Mouse (Mus musculus): ENCODE results near the gene Stx1b. TPM values are rescaled to one million over a fixed set of nuclear protein-coding genes. Genes with fewer than 3 reads are reported as not detected.
"Not testable (repeated sequence)": the region's sequence is repeated elsewhere in the genome, so short reads cannot be mapped to it uniquely, and the experiment has no call there.

Stx1b gene
- polyA plus RNA-seq, 1 experiment from 2014 or later: 1.5 TPM

DNA sequence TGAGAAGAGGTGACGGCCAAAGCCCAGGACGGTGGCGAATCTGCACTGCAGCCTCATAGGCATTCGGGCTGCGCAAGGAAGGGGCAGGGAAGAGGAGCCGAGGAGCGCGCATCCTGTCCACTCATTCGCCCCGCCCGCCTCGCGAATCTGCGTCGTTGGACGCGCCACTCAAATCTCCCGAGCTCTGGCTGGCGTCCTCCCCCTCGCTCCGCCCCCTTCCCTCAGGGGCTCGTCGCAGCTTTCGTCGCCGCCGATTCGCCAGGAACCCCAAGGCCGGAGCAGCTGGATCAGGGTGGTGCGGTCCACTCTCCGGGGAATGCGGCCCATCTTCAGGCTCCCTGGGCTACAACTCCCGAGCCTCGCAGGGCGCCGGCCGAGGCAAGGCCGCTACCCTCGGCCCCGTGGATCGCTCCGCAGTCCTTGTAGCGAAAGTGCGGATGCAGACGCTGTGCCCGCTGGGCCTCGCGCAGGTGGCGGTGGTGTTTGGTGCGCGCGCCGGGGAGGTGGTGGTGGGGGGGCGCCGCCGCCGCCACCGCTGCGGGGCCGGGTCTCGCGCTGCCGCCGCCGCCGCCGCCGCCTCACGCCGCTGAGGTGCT lies 47.4 kb downstream of the Stx1b start:
- DNase-seq (ENCODE audit: low spot score): peak; percentile 95
- Histone ChIP-seq H3K9me3 (ENCODE audit: control insufficient read depth, low read length) (no peaks in the 10 kb centered on the region), H3K4me3 (ENCODE audit: low read depth, low read length) (peak overlapping the region; percentile 98), H3K27ac (ENCODE audit: low read depth, low read length) (peak overlapping the region; percentile 98), H3K9ac (ENCODE audit: low read depth, low read length) (peak overlapping the region; percentile 96), H3K4me2 (peak overlapping the region; percentile 94), H3K27me3 (replicated peaks; ENCODE audit: control insufficient read depth, insufficient read depth, low read length) (no peaks in the 10 kb centered on the region), H3K4me1 (replicated peaks; ENCODE audit: control insufficient read depth, insufficient read depth, low read length) (peaks cover 20% of the 10 kb centered on the region), H3K36me3 (ENCODE audit: control insufficient read depth, insufficient read depth, low read length) (peaks cover 20% of the 10 kb centered on the region)
- ATAC-seq (replicated peaks; ENCODE audit: low FRiP score): peak; percentile 88
- WGBS: under 1% methylated on average over 65 of the region's 70 CpGs

- H3K36me3 ChIP-seq (ENCODE audit: control insufficient read depth, insufficient read depth, low read length): peaks cover 14% of the 10 kb centered on the region
- peak within 1 kb of the TSS; percentile 98 for H3K27ac ChIP-seq (ENCODE audit: low read depth, low read length)
- peak within 1 kb of the TSS; percentile 94 for H3K4me2 ChIP-seq
- peak within 1 kb of the TSS; percentile 98 for H3K4me3 ChIP-seq (ENCODE audit: low read depth, low read length)
- WGBS: 0% methylated on average over 23 of the region's 23 CpGs
- peak within 1 kb of the TSS; percentile 96 for H3K9ac ChIP-seq (ENCODE audit: low read depth, low read length)
- no peaks in the 10 kb centered on the region for H3K9me3 ChIP-seq (ENCODE audit: control insufficient read depth, low read length)
- peaks cover 21% of the 10 kb centered on the region for H3K4me1 ChIP-seq (replicated peaks; ENCODE audit: control insufficient read depth, insufficient read depth, low read length)
- ATAC-seq (replicated peaks; ENCODE audit: low FRiP score): peak; percentile 56; the same call in 1 of the 2 replicates
- no peaks in the 10 kb centered on the region for H3K27me3 ChIP-seq (replicated peaks; ENCODE audit: control insufficient read depth, insufficient read depth, low read length)
- peak; percentile 81 for DNase-seq (ENCODE audit: low spot score)
Measured at GRCm38 (mm10) chr7:127776426-127776825, 47.9 kb downstream of the Stx1b start, which contains the start of gene Setd1a. Setd1a (plus strand) TSS chr7:127776670.

GRCm38 (mm10) chr7:127775837-127776236 lies 48.5 kb downstream of the Stx1b start:
- H3K4me1 ChIP-seq (replicated peaks; ENCODE audit: control insufficient read depth, insufficient read depth, low read length): peaks cover 27% of the 10 kb centered on the region
- not testable (repeated sequence) for H3K36me3 ChIP-seq (ENCODE audit: control insufficient read depth, insufficient read depth, low read length); H3K27me3 ChIP-seq (replicated peaks; ENCODE audit: control insufficient read depth, insufficient read depth, low read length); H3K9me3 ChIP-seq (ENCODE audit: control insufficient read depth, low read length); DNase-seq (ENCODE audit: low spot score); ATAC-seq (replicated peaks; ENCODE audit: low FRiP score)
- H3K27ac ChIP-seq (ENCODE audit: low read depth, low read length): peak overlapping the region; percentile 98
- H3K4me2 ChIP-seq: peak overlapping the region; percentile 94
- WGBS: 74% methylated on average over 7 of the region's 7 CpGs
- H3K9ac ChIP-seq (ENCODE audit: low read depth, low read length): peak overlapping the region; percentile 96
- peak overlapping the region; percentile 98 for H3K4me3 ChIP-seq (ENCODE audit: low read depth, low read length)

GRCm38 (mm10) chr7:127773664-127774384 lies 50.5 kb downstream of the Stx1b start:
- Histone ChIP-seq H3K27me3 (replicated peaks; ENCODE audit: control insufficient read depth, insufficient read depth, low read length) (no peaks in the 10 kb centered on the region), H3K9ac (ENCODE audit: low read depth, low read length) (0 out of 2 replicates have a peak overlapping the region, but pooled peaks have one; percentile 11), H3K9me3 (ENCODE audit: control insufficient read depth, low read length) (no peaks in the 10 kb centered on the region), H3K4me1 (replicated peaks; ENCODE audit: control insufficient read depth, insufficient read depth, low read length) (peaks cover 34% of the 10 kb centered on the region), H3K27ac (ENCODE audit: low read depth, low read length) (no peak overlapping the region), H3K4me3 (ENCODE audit: low read depth, low read length) (no peak overlapping the region), H3K4me2 (no peak overlapping the region), H3K36me3 (ENCODE audit: control insufficient read depth, insufficient read depth, low read length) (no peaks in the 10 kb centered on the region)
- ATAC-seq (replicated peaks; ENCODE audit: low FRiP score): no peak; the same call in 1 of the 2 replicates
- 43% methylated on average over 9 of the region's 9 CpGs for WGBS
- DNase-seq (ENCODE audit: low spot score): peak; percentile 58

GRCm38 (mm10) chr7:127772557-127772956 lies 51.8 kb downstream of the Stx1b start:
- DNase-seq (ENCODE audit: low spot score) (no peak), ATAC-seq (replicated peaks; ENCODE audit: low FRiP score) (no peak)
- H3K27ac ChIP-seq (ENCODE audit: low read depth, low read length): no peak overlapping the region
- no peaks in the 10 kb centered on the region for H3K27me3 ChIP-seq (replicated peaks; ENCODE audit: control insufficient read depth, insufficient read depth, low read length)
- WGBS: 88% methylated on average over 1 of the region's 1 CpGs
- H3K9ac ChIP-seq (ENCODE audit: low read depth, low read length): no peak overlapping the region
- H3K4me2 ChIP-seq: no peak overlapping the region
- no peaks in the 10 kb centered on the region for H3K9me3 ChIP-seq (ENCODE audit: control insufficient read depth, low read length)
- no peak overlapping the region for H3K4me3 ChIP-seq (ENCODE audit: low read depth, low read length)
- peaks cover 5% of the 10 kb centered on the region; the same call in 1 of the 2 replicates for H3K36me3 ChIP-seq (ENCODE audit: control insufficient read depth, insufficient read depth, low read length)
- peaks cover 39% of the 10 kb centered on the region for H3K4me1 ChIP-seq (replicated peaks; ENCODE audit: control insufficient read depth, insufficient read depth, low read length)

DNA sequence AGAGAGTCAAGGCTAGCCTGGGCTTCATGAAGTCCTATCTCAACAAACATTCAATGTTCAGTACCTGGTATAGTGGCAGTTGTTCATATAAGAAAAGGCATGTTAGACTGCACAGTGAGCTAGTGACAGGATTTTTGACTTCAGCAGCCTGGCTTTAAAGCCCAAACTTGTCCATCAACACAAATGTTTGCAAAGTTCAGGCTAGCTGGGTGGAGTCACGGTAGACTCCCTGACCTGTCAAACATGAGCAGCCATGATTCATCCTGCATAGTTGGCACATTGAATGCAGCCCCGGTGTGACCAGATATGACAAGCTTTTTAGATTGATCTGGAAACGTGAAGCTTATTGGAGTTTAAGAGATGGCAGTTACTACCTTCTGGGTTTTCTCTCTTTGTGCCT lies 52.3 kb downstream of the Stx1b start:
- H3K27ac ChIP-seq (ENCODE audit: low read depth, low read length): no peak overlapping the region
- ATAC-seq (replicated peaks; ENCODE audit: low FRiP score) (no peak), DNase-seq (ENCODE audit: low spot score) (no peak)
- H3K27me3 ChIP-seq (replicated peaks; ENCODE audit: control insufficient read depth, insufficient read depth, low read length): no peaks in the 10 kb centered on the region
- H3K9ac ChIP-seq (ENCODE audit: low read depth, low read length): no peak overlapping the region
- 68% methylated on average over 3 of the region's 3 CpGs for WGBS
- no peak overlapping the region for H3K4me2 ChIP-seq
- peaks cover 40% of the 10 kb centered on the region for H3K4me1 ChIP-seq (replicated peaks; ENCODE audit: control insufficient read depth, insufficient read depth, low read length)
- H3K9me3 ChIP-seq (ENCODE audit: control insufficient read depth, low read length): no peaks in the 10 kb centered on the region
- no peak overlapping the region for H3K4me3 ChIP-seq (ENCODE audit: low read depth, low read length)
- H3K36me3 ChIP-seq (ENCODE audit: control insufficient read depth, insufficient read depth, low read length): peaks cover 5% of the 10 kb centered on the region; the same call in 1 of the 2 replicates

GRCm38 (mm10) chr7:127771262-127771661 lies 53.1 kb downstream of the Stx1b start:
- Histone ChIP-seq H3K9ac (ENCODE audit: low read depth, low read length) (peak overlapping the region; percentile 93; the same call in 1 of the 2 replicates), H3K27ac (ENCODE audit: low read depth, low read length) (no peak overlapping the region), H3K4me2 (peak overlapping the region; percentile 94), H3K4me3 (ENCODE audit: low read depth, low read length) (peak overlapping the region; percentile 79; the same call in 1 of the 2 replicates), H3K27me3 (replicated peaks; ENCODE audit: control insufficient read depth, insufficient read depth, low read length) (no peaks in the 10 kb centered on the region), H3K4me1 (replicated peaks; ENCODE audit: control insufficient read depth, insufficient read depth, low read length) (peaks cover 43% of the 10 kb centered on the region), H3K9me3 (ENCODE audit: control insufficient read depth, low read length) (no peaks in the 10 kb centered on the region), H3K36me3 (ENCODE audit: control insufficient read depth, insufficient read depth, low read length) (peaks cover 5% of the 10 kb centered on the region; the same call in 1 of the 2 replicates)
- 64% methylated on average over 5 of the region's 5 CpGs for WGBS
- DNase-seq (ENCODE audit: low spot score): no peak
- no peak for ATAC-seq (replicated peaks; ENCODE audit: low FRiP score)

DNA sequence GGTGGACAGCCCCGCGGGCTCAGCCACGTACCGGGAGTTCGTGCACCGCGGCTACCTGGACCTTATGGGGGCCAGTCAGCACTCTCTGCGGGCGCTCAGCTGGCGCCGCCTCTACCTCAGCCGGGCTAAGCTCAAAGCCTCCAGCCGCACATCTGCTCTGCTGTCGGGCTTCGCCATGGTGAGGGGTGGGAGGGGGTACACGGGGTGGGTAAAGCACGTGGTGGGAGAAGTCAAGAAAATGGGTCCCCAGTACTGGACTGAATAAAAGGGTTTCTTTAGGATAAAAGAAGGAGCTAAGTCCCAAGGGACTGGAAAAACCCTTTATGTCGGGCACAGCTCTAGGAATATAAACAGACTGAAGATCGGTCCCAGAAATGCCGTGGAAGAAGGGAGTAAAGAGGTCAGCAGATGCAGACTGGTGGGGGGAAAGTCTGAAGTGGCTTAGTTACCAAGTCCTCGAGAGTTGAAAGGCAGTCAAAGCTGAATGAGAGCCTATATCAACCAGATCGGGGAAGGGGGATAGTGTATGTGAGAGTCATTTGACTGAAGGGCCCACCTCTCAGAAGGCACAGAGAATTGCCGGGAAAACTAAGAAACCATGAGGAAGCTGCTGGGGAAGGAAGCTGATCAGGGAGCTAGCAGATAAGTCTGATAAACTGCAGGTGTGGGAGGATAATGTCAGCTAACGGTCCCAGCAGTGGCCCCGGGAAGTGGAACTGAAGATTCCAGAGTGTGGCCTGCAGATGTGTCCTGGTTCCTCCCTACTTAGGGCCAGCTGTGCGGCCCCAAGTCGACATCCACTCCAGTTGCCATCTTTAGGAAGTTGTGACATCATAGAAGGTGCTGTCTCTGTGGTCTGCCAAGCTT lies 54.1 kb downstream of the Stx1b start:
- WGBS: 2% methylated on average over 27 of the region's 27 CpGs
- Histone ChIP-seq H3K4me3 (ENCODE audit: low read depth, low read length) (peak overlapping the region; percentile 79), H3K9me3 (ENCODE audit: control insufficient read depth, low read length) (no peaks in the 10 kb centered on the region), H3K4me2 (peak overlapping the region; percentile 94), H3K27me3 (replicated peaks; ENCODE audit: control insufficient read depth, insufficient read depth, low read length) (no peaks in the 10 kb centered on the region), H3K36me3 (ENCODE audit: control insufficient read depth, insufficient read depth, low read length) (peaks cover 5% of the 10 kb centered on the region; the same call in 1 of the 2 replicates), H3K4me1 (replicated peaks; ENCODE audit: control insufficient read depth, insufficient read depth, low read length) (peaks cover 43% of the 10 kb centered on the region), H3K9ac (ENCODE audit: low read depth, low read length) (peak overlapping the region; percentile 93), H3K27ac (ENCODE audit: low read depth, low read length) (peak overlapping the region; percentile 88)
- DNase-seq (ENCODE audit: low spot score) (no peak), ATAC-seq (replicated peaks; ENCODE audit: low FRiP score) (peak; percentile 1; the same call in 1 of the 2 replicates)

Data from liver, embryonic 11.5 days (tissue).